Mouse (Mus musculus) v-Abl transformed pro-B cells (cell line): ENCODE results near the gene Wdr90.
"Not testable (repeated sequence)": the region's sequence is repeated elsewhere in the genome, so short reads cannot be mapped to it uniquely, and the experiment has no call there.

ENCODE experiments used
- in situ Hi-C, 2 experiments: fragments of 400-800 bp; cut with MboI; formaldehyde crosslinking; loops; one replicate each; pipeline ENCODE4 v1.15.1; 2025; ENCODE audit not compliant: unreplicated experiment in 2 of 2

Wdr90 gene

GRCm38 (mm10) chr17:25810890-25811289 lies 50.4 kb downstream of the Wdr90 start:
- in situ Hi-C loops = loop anchor here (5.0 to 10.0 kb wide), 2 partner anchors 44 to 416 kb away; no protein-coding TSS in a partner anchor

GRCm38 (mm10) chr17:25809606-25810340 lies 51.5 kb downstream of the Wdr90 start:
- in situ Hi-C loops = loop anchor here (5.0 to 10.0 kb wide), 2 partner anchors 42 to 415 kb away; no protein-coding TSS in a partner anchor

GRCm38 (mm10) chr17:25808789-25809605 lies 52.3 kb downstream of the Wdr90 start, which contains the start of gene Fbxl16:
TSS of gene Fbxl16 (plus strand) at chr17:25809085.
- in situ Hi-C loops = no loop called here

- in situ Hi-C loops = no loop called here
These were observed 53.3 kb downstream of the Wdr90 start for GRCm38 (mm10) chr17:25808028-25808427.

GRCm38 (mm10) chr17:25807452-25807851 lies 53.8 kb downstream of the Wdr90 start:
- in situ Hi-C loops = not testable (repeated sequence)

GRCm38 (mm10) chr17:25806507-25806906 lies 54.8 kb downstream of the Wdr90 start:
- in situ Hi-C loops = no loop called here

- in situ Hi-C loops = loop anchor here (5.0 kb wide), 2 partner anchors 36 to 71 kb away; no protein-coding TSS in a partner anchor
These were observed 58.3 kb downstream of the Wdr90 start for GRCm38 (mm10) chr17:25802825-25803517.

GRCm38 (mm10) chr17:25801029-25801428 lies 60.3 kb downstream of the Wdr90 start:
- in situ Hi-C loops = loop anchor here (5.0 kb wide), 2 partner anchors 34 to 69 kb away; no protein-coding TSS in a partner anchor

- in situ Hi-C loops = no loop called here
These were observed 64.3 kb downstream of the Wdr90 start, which contains the start of gene Metrn for GRCm38 (mm10) chr17:25796951-25797369. TSS of gene Metrn (minus strand) at chr17:25797136.

- in situ Hi-C loops = no loop called here
These were observed 65.0 kb downstream of the Wdr90 start for GRCm38 (mm10) chr17:25796211-25796771.

- in situ Hi-C loops = no loop called here
These were observed 65.7 kb downstream of the Wdr90 start, which contains the start of gene AC134908.4 for GRCm38 (mm10) chr17:25795609-25796092. TSS of gene AC134908.4 (minus strand) at chr17:25795659.

- in situ Hi-C loops = no loop called here
These were observed 66.3 kb downstream of the Wdr90 start for GRCm38 (mm10) chr17:25794998-25795397.
